Mouse (Mus musculus) embryonic fibroblast, embryonic 13.5 days (primary cell): ENCODE data around the gene Upk1a.

Experiments used
- CTCF ChIP-seq: IDR thresholded peaks from 2 replicates; pipeline ENCODE4 v1.5.1; 2011; ENCODE audit warnings: mild to moderate bottlenecking, control low read depth, low read length, moderate library complexity, borderline replicate concordance; ENCODE audit not compliant: insufficient read depth
- POLR2A ChIP-seq: IDR thresholded peaks from 2 replicates; pipeline ENCODE4 v1.6.1; 2011; ENCODE audit warnings: low read depth, mild to moderate bottlenecking, control low read depth, low read length, moderate library complexity

DNA sequence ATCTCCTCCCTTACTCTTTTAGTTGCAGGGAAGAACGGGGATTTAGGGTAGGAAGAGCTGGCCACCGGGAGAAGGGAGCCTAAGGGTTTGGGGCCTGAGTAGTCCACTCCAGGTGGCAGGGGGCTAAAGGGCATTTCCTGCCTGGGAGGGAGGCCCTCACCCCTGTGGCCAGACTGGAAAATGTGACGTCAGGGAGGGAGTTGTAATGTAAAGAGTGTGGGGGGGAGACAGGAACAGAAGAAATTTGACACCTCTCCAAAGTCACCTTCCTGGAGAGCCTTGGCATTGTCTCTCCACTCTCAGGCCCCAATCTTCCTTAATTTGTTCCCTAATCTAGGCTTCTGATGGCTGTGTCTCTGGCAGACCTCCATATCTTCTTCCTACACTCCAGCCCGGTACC lies 26.4 kb upstream of the Upk1a start:
- TF ChIP-seq CTCF = no peak
- no peak for TF ChIP-seq POLR2A
